Mouse (Mus musculus): ENCODE results near the gene Celsr2. TPM values are rescaled to one million over a fixed set of nuclear protein-coding genes. Genes with fewer than 3 reads are reported as not detected.

The Celsr2 gene
- polyA plus RNA-seq (2012; rRNA removed; ENCODE audit: low replicate concordance), result 1.1 and 5.9 TPM in 2 replicates

GRCm38 (mm10) chr3:108414857-108415830 lies at the start of gene Celsr2:
TSS of gene Celsr2 (minus strand) at chr3:108415552.

GRCm38 (mm10) chr3:108444698-108445365 lies 29.5 kb upstream of the Celsr2 start, which contains the start of gene Sars:
TSS of gene Sars (minus strand) at chr3:108445209.

GRCm38 (mm10) chr3:108383485-108384354 lies 31.6 kb downstream of the Celsr2 start, which contains the start of gene Psrc1:
TSS of gene Psrc1 (plus strand) at chr3:108383839.

GRCm38 (mm10) chr3:108364270-108364995 lies 50.9 kb downstream of the Celsr2 start, which contains the start of gene Mybphl:
TSS of gene Mybphl (plus strand) at chr3:108364911.

Other genes starting within 250 kb of the Celsr2 start
- gene Amigo1, start 229.2 kb downstream of the Celsr2 start, polyA plus RNA-seq (2012; rRNA removed; ENCODE audit: low replicate concordance), result 12.4 and 17.7 TPM in 2 replicates
- gene Cyb561d1, start 214.3 kb downstream of the Celsr2 start, polyA plus RNA-seq (2012; rRNA removed; ENCODE audit: low replicate concordance), result 7.8 and 8.4 TPM in 2 replicates
- 11.8 and 14.4 TPM in 2 replicates for gene Atxn7l2, start 204.6 kb downstream of the Celsr2 start, polyA plus RNA-seq (2012; rRNA removed; ENCODE audit: low replicate concordance)
- 6.7 and 11.3 TPM in 2 replicates for gene Sypl2, start 188.9 kb downstream of the Celsr2 start, polyA plus RNA-seq (2012; rRNA removed; ENCODE audit: low replicate concordance)
- gene Psma5, start 158.6 kb downstream of the Celsr2 start, polyA plus RNA-seq (2012; rRNA removed; ENCODE audit: low replicate concordance), result 12.8 and 19.8 TPM in 2 replicates
- 22.8 and 35.5 TPM in 2 replicates for gene Sort1, start 131.5 kb downstream of the Celsr2 start, polyA plus RNA-seq (2012; rRNA removed; ENCODE audit: low replicate concordance)
- not detected in 2 replicates for gene Mybphl, start 50.6 kb downstream of the Celsr2 start, polyA plus RNA-seq (2012; rRNA removed; ENCODE audit: low replicate concordance)
- 2.9 and 5.2 TPM in 2 replicates for gene Psrc1, start 31.7 kb downstream of the Celsr2 start, polyA plus RNA-seq (2012; rRNA removed; ENCODE audit: low replicate concordance)
- 21.2 and 23.1 TPM in 2 replicates for gene Sars, start 29.7 kb upstream of the Celsr2 start, polyA plus RNA-seq (2012; rRNA removed; ENCODE audit: low replicate concordance)
- not detected in 2 replicates for gene 1700013F07Rik, start 118.6 kb upstream of the Celsr2 start, polyA plus RNA-seq (2012; rRNA removed; ENCODE audit: low replicate concordance)
- 7.8 and 26.5 TPM in 2 replicates for gene 5330417C22Rik, start 121.0 kb upstream of the Celsr2 start, polyA plus RNA-seq (2012; rRNA removed; ENCODE audit: low replicate concordance)
- 1.7 and 2.2 TPM in 2 replicates for gene Tmem167b, start 146.9 kb upstream of the Celsr2 start, polyA plus RNA-seq (2012; rRNA removed; ENCODE audit: low replicate concordance)
- 0.44 and 1.1 TPM in 2 replicates for gene Taf13, start 156.1 kb upstream of the Celsr2 start, polyA plus RNA-seq (2012; rRNA removed; ENCODE audit: low replicate concordance)
- gene Wdr47, start 175.7 kb upstream of the Celsr2 start, polyA plus RNA-seq (2012; rRNA removed; ENCODE audit: low replicate concordance), result 0.83 and 1.3 TPM in 2 replicates
- gene Clcc1, start 238.4 kb upstream of the Celsr2 start, polyA plus RNA-seq (2012; rRNA removed; ENCODE audit: low replicate concordance), result 12.5 and 15.3 TPM in 2 replicates

All from duodenum, adult 2 months (tissue).